In the genomic region with DNA sequence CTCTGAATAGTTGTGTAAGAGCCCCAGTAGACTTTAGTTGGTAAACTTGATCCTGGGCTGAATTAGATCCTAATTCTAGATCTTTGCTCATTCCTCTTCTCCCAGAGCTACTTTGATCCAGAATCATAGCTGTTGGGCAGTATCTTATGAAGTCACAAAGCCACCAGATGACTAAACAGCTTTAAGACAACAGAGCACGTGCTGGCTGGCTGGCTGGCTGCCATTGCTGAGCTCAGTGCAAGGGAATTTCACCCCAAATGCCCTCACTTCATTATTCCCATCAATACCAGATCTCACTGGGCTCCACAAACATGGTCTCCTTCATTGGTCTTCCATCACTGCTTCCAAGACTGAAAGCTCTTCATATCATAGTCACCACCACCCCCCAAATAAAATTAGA, we compare ENCODE assay signal across 17 mouse cellular contexts. TPM values are rescaled to one million over a fixed set of nuclear protein-coding genes. Genes with fewer than 3 reads are reported as not detected.
DNase-seq lines count a peak whose midpoint lies in the region.
"Had no signal": no experiment of that assay in that cellular context is flagged by ENCODE, and none has a peak within 500 bp of the region (broad histone marks: within the 10 kb centered on the region; RNA-seq: fewer than 3 reads in every experiment).

No protein-coding gene starts in this region.

- no peaks in the 10 kb centered on the region for H3K4me1 ChIP-seq in heart, embryonic 10.5 days
- H3K4me1 ChIP-seq in limb, embryonic 10.5 days: no peaks in the 10 kb centered on the region
- H3K4me1 ChIP-seq: embryonic facial prominence, embryonic 13.5 days; forebrain, embryonic 10.5 days; liver, embryonic 12.5 days; neural tube, embryonic 15.5 days had no signal

- H3K9me3 ChIP-seq in heart, embryonic 10.5 days: no peaks in the 10 kb centered on the region
- no peaks in the 10 kb centered on the region for H3K9me3 ChIP-seq in limb, embryonic 10.5 days (replicated peaks)
- H3K9me3 ChIP-seq: embryonic facial prominence, embryonic 13.5 days; forebrain, embryonic 10.5 days; liver, embryonic 12.5 days; neural tube, embryonic 15.5 days had no signal

- intact Hi-C loops in heart, postnatal 25 days (cut with DNase I): no loop called here
- intact Hi-C loops in left cerebral cortex, postnatal 4 days (cut with DNase I): no loop called here

- H3K4me3 ChIP-seq in heart, embryonic 10.5 days: no peak overlapping the region
- no peak overlapping the region for H3K4me3 ChIP-seq in limb, embryonic 10.5 days
- H3K4me3 ChIP-seq: embryonic facial prominence, embryonic 13.5 days; forebrain, embryonic 10.5 days; liver, embryonic 12.5 days; neural tube, embryonic 15.5 days had no signal

- 50% methylated on average over 1 of the region's 1 CpGs for WGBS in heart, embryonic 10.5 days
- WGBS in limb, embryonic 10.5 days: 75% methylated on average over 1 of the region's 1 CpGs

- no peaks in the 10 kb centered on the region for H3K36me3 ChIP-seq in heart, embryonic 10.5 days
- no peaks in the 10 kb centered on the region for H3K36me3 ChIP-seq in limb, embryonic 10.5 days
- H3K36me3 ChIP-seq: embryonic facial prominence, embryonic 13.5 days; forebrain, embryonic 10.5 days; liver, embryonic 12.5 days; neural tube, embryonic 15.5 days had no signal

- DNase-seq in heart, embryonic 10.5 days (ENCODE audit: low spot score): peak; percentile 43
- DNase-seq in heart, postnatal 25 days (ENCODE audit: low spot score): no peak
- DNase-seq in left cerebral cortex, postnatal 4 days: peak; percentile 39
- no peak for DNase-seq in left cerebral cortex, adult 18-20 months (ENCODE audit: low spot score in 2 of 2)
- DNase-seq in adipocyte (ENCODE audit: low spot score): peak; percentile 31
- DNase-seq in limb, embryonic 10.5 days (ENCODE audit: low spot score): peak; percentile 12
- no peak for DNase-seq in thymus, postnatal 36 days
- DNase-seq: cerebellum, adult 11 months; gastrocnemius, postnatal 25 days; lung, postnatal 14 days; thymus, adult 2 months had no signal

- H3K27ac ChIP-seq in heart, embryonic 10.5 days: no peak overlapping the region
- H3K27ac ChIP-seq in limb, embryonic 10.5 days: no peak overlapping the region
- H3K27ac ChIP-seq: embryonic facial prominence, embryonic 13.5 days; forebrain, embryonic 10.5 days; liver, embryonic 12.5 days; neural tube, embryonic 15.5 days had no signal

- H3K27me3 ChIP-seq in heart, embryonic 10.5 days (ENCODE audit: insufficient read depth, poor library complexity, severe bottlenecking): no peaks in the 10 kb centered on the region
- H3K27me3 ChIP-seq in limb, embryonic 10.5 days (ENCODE audit: low read depth, poor library complexity, severe bottlenecking): no peaks in the 10 kb centered on the region
- H3K27me3 ChIP-seq: CH12.LX; embryonic facial prominence, embryonic 13.5 days; liver, embryonic 12.5 days; neural tube, embryonic 15.5 days; Patski had no signal

RNA-seq across cellular contexts. Expression of a gene that starts 46.2 kb away (rescaled TPM):
- polyA plus RNA-seq in heart, embryonic 10.5 days (2016; fragmentation: Nextera tagmentation; extraction: Ambion mirVana): 0.46 and 1.3 TPM in 2 replicates
- total RNA-seq in heart, postnatal 25 days (2021): 1 to 10 TPM; 2.7 TPM
- total RNA-seq in left cerebral cortex, postnatal 4 days (2021): 1 to 10 TPM; 3.3 to 3.4 TPM
- 1 to 10 TPM; 7.3 to 8.8 TPM for total RNA-seq in left cerebral cortex, adult 18-20 months (2021)
- polyA plus RNA-seq in limb, embryonic 10.5 days (2016; fragmentation: Nextera tagmentation; extraction: Ambion mirVana): 1.4 and 1.9 TPM in 2 replicates
- polyA plus RNA-seq: Patski had no signal

Comparison
In these comparisons a context has a peak if more than half of its experiments do, and no peak if none do; other contexts are left out.
1. DNase-seq: peak in heart, embryonic 10.5 days (single experiment), left cerebral cortex, postnatal 4 days (single experiment), adipocyte (single experiment) and limb, embryonic 10.5 days (single experiment); none in heart, postnatal 25 days (single experiment), left cerebral cortex, adult 18-20 months (0 of 2) and thymus, postnatal 36 days (0 of 2).